Mouse (Mus musculus): Measurements from ENCODE around the gene Zmynd8. TPM values are rescaled to one million over a fixed set of nuclear protein-coding genes. Genes with fewer than 3 reads are reported as not detected.
A peak's percentile ranks its signal among the peaks of the same experiment; 100 is the strongest.

The Zmynd8 gene
- polyA plus RNA-seq, 1 experiment, result 85.5 TPM

- 95% methylated on average over 6 of the region's 6 CpGs for WGBS
- Histone ChIP-seq H3K4me3 (replicated peaks; ENCODE audit: insufficient read depth, low read depth, low read length) (no peak overlapping the region), H3K27ac (ENCODE audit: insufficient read depth, low read length) (0 out of 2 replicates have a peak overlapping the region, but pooled peaks have one; percentile 44), H3K27me3 (ENCODE audit: control insufficient read depth, insufficient read depth, low read length) (no peaks in the 10 kb centered on the region), H3K4me1 (ENCODE audit: control insufficient read depth, insufficient read depth, low read length) (peaks cover 66% of the 10 kb centered on the region)
- peak in 1 of 2 experiments; percentile 20 for DNase-seq
- no peak for TF ChIP-seq CTCF (IDR thresholded peaks at IDR 0.05; ENCODE audit: borderline replicate concordance, insufficient read depth, low read depth, low read length)
- TF ChIP-seq POLR2A (IDR thresholded peaks at IDR 0.05; ENCODE audit: borderline replicate concordance, insufficient read depth, low read length), result no peak
These were observed 38.4 kb downstream of the Zmynd8 start for GRCm38 (mm10) chr2:165860447-165860846.

DNA sequence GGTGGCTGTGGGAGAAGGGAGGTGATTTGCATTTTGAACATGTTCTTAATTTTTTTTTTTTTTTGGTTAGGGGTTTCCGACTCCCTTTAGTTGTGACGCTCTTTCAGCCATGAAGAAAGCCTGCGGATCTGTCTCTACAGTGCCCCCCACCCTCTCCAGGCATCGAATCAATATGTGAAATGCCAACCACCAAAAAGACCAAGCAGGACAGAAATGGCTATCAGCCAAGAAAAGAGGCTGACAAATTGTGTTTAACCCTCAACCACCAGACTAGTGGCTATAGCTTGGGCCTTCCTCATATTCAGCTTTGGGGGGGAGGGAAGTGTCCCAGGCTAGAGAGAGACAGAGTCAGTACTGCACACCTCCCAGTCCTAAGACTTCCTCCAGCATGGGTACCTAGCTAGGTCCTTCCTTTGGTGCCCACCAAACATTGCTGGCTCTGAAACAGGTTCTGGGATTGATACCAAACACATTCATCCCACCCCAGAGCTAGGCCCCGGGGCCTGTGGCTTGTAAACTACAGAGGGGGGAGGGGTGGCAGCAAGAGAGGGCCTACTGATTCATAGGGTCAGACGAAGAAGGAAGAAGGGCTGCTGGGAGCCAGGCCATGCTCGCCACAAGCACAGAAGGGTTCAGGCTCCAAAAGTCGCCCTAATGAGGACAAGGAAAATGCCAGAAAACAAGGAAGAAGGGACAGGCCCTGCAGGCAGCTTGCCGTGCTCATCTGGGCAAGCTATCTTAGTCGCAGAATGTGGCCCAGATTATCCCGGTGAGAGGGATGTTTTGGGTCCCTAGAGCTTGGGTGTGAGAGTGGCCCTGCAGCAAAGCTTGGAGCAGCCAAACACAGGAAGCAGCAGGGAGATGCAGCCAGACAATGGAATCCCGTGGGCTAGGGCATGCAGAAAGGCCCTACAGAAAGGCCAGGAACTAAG lies 40.1 kb downstream of the Zmynd8 start:
- 4% methylated on average over 12 of the region's 12 CpGs for WGBS
- no peaks in the 10 kb centered on the region for H3K27me3 ChIP-seq (ENCODE audit: control insufficient read depth, insufficient read depth, low read length)
- H3K4me1 ChIP-seq (ENCODE audit: control insufficient read depth, insufficient read depth, low read length), result peaks cover 73% of the 10 kb centered on the region
- peak overlapping the region; percentile 94 for H3K27ac ChIP-seq (ENCODE audit: insufficient read depth, low read length)
- H3K4me3 ChIP-seq (replicated peaks; ENCODE audit: insufficient read depth, low read depth, low read length), result no peak overlapping the region
- peak; percentile 48 to 58 for DNase-seq
- TF ChIP-seq CTCF (IDR thresholded peaks at IDR 0.05; ENCODE audit: borderline replicate concordance, insufficient read depth, low read depth, low read length), result no peak

- Histone ChIP-seq H3K27me3 (ENCODE audit: control insufficient read depth, insufficient read depth, low read length) (no peaks in the 10 kb centered on the region), H3K27ac (ENCODE audit: insufficient read depth, low read length) (peak overlapping the region; percentile 94), H3K4me1 (ENCODE audit: control insufficient read depth, insufficient read depth, low read length) (peaks cover 72% of the 10 kb centered on the region), H3K4me3 (replicated peaks; ENCODE audit: insufficient read depth, low read depth, low read length) (peak overlapping the region; percentile 23)
- DNase-seq, result peak; percentile 68 to 76
- 4% methylated on average over 22 of the region's 22 CpGs for WGBS
- TF ChIP-seq CTCF (IDR thresholded peaks at IDR 0.05; ENCODE audit: borderline replicate concordance, insufficient read depth, low read depth, low read length) (no peak), POLR2A (IDR thresholded peaks at IDR 0.05; ENCODE audit: borderline replicate concordance, insufficient read depth, low read length) (no peak)
These were observed 40.9 kb downstream of the Zmynd8 start for GRCm38 (mm10) chr2:165857841-165858426.

DNA sequence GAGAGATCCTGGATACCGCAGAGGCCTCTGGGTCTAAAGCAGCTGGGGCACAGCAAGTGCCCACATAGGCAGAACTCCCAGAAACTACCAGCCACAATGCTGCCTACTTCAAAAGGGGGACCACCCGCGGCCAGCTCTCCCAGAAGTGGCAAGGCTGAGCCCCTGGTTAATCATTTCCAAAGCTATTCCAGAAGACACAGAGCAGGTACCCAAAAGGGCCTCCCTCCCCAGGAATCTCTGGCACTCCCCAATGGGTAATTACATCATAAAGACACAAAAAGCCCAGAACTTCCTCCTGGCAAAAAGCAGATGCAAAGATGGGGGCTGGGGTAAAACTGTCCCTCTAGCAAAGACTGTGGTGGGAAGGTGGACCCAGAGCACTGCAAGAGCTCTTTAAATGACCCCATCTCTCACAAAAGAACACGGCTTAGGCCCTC lies 41.4 kb downstream of the Zmynd8 start:
- 19% methylated on average over 4 of the region's 4 CpGs for WGBS
- H3K4me3 ChIP-seq (replicated peaks; ENCODE audit: insufficient read depth, low read depth, low read length), result no peak overlapping the region
- DNase-seq, result peak; percentile 38 to 51
- H3K27ac ChIP-seq (ENCODE audit: insufficient read depth, low read length), result peak overlapping the region; percentile 94
- TF ChIP-seq POLR2A (IDR thresholded peaks at IDR 0.05; ENCODE audit: borderline replicate concordance, insufficient read depth, low read length) (no peak), CTCF (IDR thresholded peaks at IDR 0.05; ENCODE audit: borderline replicate concordance, insufficient read depth, low read depth, low read length) (no peak)
- peaks cover 75% of the 10 kb centered on the region for H3K4me1 ChIP-seq (ENCODE audit: control insufficient read depth, insufficient read depth, low read length)
- H3K27me3 ChIP-seq (ENCODE audit: control insufficient read depth, insufficient read depth, low read length), result no peaks in the 10 kb centered on the region

DNA sequence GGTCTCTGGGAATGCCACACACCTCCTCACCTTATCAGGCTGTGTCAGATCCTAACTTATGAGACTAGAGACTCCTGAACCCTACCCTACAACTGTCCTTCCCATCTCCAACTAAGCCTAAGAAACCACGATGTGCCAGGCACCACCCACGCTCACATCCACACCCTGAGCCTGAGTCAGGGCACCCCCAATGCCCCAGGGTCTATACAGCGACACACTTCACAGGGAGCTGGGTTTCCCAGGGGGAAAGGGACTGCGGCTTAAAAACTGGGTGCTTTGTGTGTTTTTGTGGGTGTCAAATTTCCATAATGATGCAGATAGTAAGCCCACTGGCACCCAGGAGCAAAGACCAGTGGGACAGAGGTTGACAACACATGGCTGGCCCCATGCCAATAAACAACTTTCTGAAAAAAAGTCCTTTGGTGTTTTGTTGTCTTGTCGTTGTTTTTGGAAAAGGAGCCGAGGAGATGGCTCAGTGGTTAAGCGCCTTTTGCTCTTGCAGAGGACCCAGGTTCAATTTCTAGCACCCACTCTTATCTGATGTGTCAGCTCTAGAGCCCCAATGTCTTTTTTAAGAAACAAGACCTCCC lies 42.1 kb downstream of the Zmynd8 start:
- TF ChIP-seq CTCF (IDR thresholded peaks at IDR 0.05; ENCODE audit: borderline replicate concordance, insufficient read depth, low read depth, low read length) (no peak), POLR2A (IDR thresholded peaks at IDR 0.05; ENCODE audit: borderline replicate concordance, insufficient read depth, low read length) (no peak)
- Histone ChIP-seq H3K27me3 (ENCODE audit: control insufficient read depth, insufficient read depth, low read length) (no peaks in the 10 kb centered on the region), H3K27ac (ENCODE audit: insufficient read depth, low read length) (peak overlapping the region; percentile 94), H3K4me3 (replicated peaks; ENCODE audit: insufficient read depth, low read depth, low read length) (no peak overlapping the region), H3K4me1 (ENCODE audit: control insufficient read depth, insufficient read depth, low read length) (peaks cover 72% of the 10 kb centered on the region)
- peak in 1 of 2 experiments; percentile 38 for DNase-seq
- 70% methylated on average over 7 of the region's 7 CpGs for WGBS

GRCm38 (mm10) chr2:165855641-165856301 lies 43.0 kb downstream of the Zmynd8 start:
- WGBS, result 15% methylated on average over 6 of the region's 6 CpGs
- TF ChIP-seq CTCF (IDR thresholded peaks at IDR 0.05; ENCODE audit: borderline replicate concordance, insufficient read depth, low read depth, low read length) (no peak), POLR2A (IDR thresholded peaks at IDR 0.05; ENCODE audit: borderline replicate concordance, insufficient read depth, low read length) (no peak)
- Histone ChIP-seq H3K4me3 (replicated peaks; ENCODE audit: insufficient read depth, low read depth, low read length) (no peak overlapping the region), H3K4me1 (ENCODE audit: control insufficient read depth, insufficient read depth, low read length) (peaks cover 73% of the 10 kb centered on the region), H3K27ac (ENCODE audit: insufficient read depth, low read length) (peak overlapping the region; percentile 44), H3K27me3 (ENCODE audit: control insufficient read depth, insufficient read depth, low read length) (no peaks in the 10 kb centered on the region)
- DNase-seq, result peak; percentile 60 to 72

DNA sequence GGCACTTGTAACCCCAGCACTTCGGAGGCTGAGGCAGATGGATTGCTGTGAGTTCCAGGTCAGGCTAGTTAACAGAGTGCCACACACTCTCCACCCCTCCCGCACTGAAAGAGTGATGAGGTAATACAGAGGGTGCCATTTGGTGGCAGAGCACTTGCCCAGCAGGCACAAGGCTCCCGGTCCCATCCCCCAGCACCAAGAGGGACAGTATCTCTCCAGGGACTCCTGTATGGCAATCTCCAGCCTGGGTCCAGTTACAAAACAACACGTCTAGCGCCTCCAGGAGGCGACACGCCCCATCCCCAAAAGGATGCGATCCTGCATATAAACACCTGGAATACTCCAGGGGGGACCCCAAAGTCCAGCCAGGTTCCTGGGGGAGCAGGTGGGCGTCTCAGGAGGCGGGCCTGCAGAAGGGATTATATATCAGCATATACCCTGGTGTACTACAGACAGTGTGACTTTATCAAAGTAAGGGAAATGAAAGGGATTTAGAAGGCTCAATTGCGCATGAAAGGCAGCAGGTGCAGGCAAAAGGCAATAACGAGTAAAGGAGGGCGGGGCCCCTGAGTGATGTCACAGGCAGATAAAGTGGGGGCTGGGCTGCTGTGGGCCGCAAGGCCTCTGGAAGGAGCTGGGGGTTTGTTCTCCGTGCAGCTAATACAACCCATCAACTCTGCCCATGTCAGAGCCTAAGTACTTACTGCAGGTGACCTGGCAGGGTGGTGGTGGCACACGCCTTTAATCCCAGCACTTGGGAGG lies 44.4 kb downstream of the Zmynd8 start:
- peak; percentile 73 to 85 for DNase-seq
- 40% methylated on average over 16 of the region's 16 CpGs for WGBS
- H3K27me3 ChIP-seq (ENCODE audit: control insufficient read depth, insufficient read depth, low read length), result no peaks in the 10 kb centered on the region
- peak overlapping the region; percentile 64 for H3K27ac ChIP-seq (ENCODE audit: insufficient read depth, low read length)
- TF ChIP-seq POLR2A (IDR thresholded peaks at IDR 0.05; ENCODE audit: borderline replicate concordance, insufficient read depth, low read length) (no peak), CTCF (IDR thresholded peaks at IDR 0.05; ENCODE audit: borderline replicate concordance, insufficient read depth, low read depth, low read length) (0 out of 2 replicates have a peak, but pooled peaks have one; percentile 1)
- H3K4me3 ChIP-seq (replicated peaks; ENCODE audit: insufficient read depth, low read depth, low read length), result no peak overlapping the region
- peaks cover 67% of the 10 kb centered on the region for H3K4me1 ChIP-seq (ENCODE audit: control insufficient read depth, insufficient read depth, low read length)
